Mouse (Mus musculus) telencephalon, adult 2 months (tissue): ENCODE measurements around the gene Syt15.
"Not testable (repeated sequence)": the region's sequence is repeated elsewhere in the genome, so short reads cannot be mapped to it uniquely, and the experiment has no call there.

Source experiments
- DNase-seq: peaks from one replicate; pipeline ENCODE4 v3.0.0-alpha.2; 2011; ENCODE audit warnings: low read depth, low spot score

The Syt15 gene

DNA sequence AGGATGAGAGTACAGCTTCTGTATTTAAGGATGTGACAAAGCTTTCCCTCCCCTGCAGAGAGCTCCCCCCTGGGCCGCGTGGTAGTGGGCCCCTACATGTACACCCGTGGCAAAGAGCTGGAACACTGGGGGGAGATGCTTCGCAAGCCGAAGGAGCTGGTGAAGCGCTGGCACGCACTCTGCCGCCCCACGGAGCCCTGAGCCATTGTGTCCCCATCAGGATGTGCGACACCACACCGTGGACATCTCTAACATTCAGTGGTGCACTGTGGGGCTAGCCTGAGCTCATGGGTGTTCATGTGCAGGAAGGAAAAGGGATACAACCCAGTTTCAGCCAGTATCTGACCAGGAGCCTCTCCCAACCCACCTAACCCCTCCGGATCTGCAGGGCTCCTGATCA lies 8.6 kb downstream of the Syt15 start:
- DNase-seq, result no peak

DNA sequence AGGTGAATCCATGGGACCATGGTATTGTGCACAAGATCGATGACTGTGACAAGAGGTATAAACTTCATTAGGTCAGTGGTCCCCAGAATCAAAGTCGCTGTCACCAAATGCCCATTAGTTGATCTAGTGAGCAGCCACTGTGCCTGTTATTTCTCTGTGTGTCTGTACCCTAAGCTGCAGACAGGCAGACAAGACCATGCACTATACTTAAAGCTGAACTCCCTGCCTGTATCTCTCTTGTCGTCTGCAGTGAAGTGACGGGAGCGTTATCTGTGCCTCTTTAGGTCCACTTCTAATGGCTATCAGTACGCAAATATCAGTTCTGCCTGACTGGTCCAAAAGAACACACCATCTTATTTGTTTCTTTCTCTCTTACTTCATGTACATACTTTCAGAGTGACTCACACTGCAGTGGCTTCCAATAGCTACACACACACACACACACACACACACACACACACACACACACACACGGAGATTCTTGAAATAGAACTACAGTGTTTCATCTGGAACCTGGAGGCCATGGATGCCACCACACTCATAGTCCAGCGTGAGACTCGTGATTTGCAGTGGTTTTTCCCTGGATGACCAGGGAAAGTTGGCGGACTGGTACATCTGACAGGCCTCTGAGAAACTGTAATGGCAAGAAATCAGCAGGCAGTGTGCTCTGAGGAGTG lies 9.6 kb downstream of the Syt15 start:
- no peak for DNase-seq

DNA sequence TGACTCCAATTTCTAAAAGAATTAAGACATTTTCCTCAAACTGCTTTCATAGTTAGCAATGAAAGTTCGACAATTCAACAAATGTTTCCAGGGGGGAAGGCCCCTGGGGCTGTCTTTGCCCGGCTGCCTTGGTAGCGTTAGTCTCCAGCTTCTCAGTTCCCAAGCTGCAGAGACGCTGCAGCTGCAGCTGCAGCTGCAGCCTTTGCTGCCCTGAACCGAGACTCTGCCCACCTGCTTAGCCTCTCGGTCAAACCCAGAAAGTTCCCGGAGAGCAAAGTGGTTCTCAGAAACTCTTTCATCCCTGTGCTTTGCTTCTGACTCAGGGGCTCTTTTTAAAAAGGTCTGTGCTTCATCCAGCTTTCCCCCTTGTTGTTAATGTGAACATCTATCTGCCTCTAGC lies 12.9 kb downstream of the Syt15 start:
- DNase-seq, result no peak

DNA sequence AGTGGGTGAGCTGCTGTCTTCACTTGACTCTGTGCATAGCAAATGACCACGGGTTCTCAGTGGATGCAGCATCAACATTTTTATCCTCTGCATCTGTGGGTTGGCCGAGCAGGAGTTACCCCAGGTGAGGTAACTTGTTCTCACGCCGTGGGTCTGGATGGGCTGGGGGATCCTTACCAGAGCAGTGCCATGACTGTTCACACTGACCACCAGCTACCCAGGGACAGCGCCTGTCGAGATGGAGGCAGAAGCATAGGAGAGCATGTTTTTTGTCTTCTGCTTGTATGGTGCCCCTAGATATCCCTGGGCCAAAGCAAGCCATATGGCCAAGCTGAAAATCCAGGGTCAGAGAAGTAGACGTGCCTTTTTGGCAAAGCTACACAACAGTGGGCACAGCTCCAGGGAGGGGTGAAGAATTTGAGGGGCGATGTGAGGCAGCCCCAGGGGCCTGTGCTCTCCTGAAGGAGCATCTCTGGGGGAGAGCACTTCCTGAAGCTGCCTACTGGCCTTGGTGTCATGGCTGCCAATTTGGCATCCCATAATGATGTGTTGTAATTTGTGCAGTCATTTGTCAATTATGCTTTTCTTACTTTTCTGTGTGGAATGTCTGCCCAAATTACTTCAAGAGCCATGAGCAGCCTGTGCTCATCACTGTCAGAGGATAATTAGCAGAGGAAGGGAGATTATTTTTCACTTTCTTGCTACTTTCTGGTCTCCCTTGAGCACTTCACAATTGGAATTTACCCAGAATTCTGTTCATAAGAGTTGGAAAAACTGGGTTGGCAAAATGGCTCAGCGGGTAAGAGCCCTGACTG lies 13.7 kb downstream of the Syt15 start:
- DNase-seq, result no peak

DNA sequence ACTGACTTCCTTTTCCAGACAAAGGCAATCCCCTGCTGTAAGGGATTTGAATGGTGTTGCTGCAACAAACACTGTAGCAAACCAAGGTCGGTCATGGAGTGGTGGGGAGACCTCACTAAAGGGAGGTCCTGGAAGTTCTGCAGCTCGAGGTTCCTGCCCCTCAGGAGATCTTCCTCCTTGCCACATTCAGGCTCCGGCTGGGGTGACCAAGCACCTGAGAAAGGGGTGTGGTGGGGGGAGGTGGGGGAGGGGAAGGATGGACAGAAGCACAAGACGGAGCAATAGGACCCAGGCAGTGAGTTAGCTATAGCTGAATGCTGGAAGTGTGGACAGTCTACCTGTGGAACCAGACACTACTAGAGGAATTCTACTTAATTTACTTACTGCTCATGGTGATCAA lies 14.5 kb downstream of the Syt15 start:
- no peak for DNase-seq

DNA sequence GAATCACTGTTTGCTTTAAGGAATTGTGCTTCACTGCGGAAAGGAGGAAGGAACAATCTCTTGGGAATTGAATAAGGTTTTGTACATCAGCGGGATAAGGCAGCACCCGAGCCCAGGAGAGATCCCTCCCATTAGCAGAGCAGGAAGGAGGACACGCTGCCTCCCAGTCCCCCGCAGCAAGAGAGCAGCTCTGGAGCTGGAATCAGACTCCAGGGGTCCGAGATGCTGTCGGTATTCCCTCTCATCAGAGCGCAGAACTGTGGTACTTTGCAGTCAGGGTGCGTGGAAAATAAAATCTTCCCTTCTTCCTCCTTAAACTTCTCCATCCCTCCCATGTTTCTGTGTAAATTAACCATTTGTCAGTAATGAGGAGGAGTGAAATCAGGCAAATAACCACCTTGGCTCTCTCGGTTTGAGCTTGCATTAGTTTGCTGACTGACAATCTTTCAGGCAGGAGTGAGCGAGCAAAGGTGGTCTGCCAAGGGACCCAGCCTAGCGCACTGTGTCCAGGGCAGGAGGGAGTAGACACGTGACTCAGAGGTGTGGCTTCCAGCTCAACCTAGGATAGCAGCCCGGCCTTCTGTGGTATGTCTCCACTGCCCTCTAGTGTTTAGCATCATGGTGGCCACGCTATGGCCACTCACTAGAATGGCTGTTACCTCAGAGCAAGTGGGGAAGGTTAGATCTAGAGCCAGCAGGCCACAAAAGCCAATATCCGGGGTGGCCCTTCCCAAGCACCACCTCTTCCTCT lies 15.4 kb downstream of the Syt15 start:
- peak; percentile 6 for DNase-seq

DNA sequence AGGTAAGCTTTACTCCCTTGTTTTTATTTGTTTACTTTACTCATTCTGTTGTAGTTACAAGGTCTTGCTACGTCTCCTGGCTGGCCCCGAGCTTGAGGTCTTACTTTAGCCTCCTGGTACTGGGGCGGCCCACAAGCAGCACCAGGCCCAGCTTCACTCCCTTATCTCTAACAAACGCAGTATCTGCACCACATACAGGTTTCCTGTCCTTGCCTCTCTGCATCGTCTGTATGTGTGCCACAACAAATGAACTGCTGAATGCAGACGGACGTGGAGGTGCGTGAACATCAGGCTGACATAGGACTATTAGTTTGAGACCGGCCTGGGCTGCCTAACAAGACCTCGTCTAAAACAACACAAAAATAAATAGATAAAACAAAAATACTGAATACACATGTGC lies 20.9 kb downstream of the Syt15 start:
- no peak for DNase-seq

DNA sequence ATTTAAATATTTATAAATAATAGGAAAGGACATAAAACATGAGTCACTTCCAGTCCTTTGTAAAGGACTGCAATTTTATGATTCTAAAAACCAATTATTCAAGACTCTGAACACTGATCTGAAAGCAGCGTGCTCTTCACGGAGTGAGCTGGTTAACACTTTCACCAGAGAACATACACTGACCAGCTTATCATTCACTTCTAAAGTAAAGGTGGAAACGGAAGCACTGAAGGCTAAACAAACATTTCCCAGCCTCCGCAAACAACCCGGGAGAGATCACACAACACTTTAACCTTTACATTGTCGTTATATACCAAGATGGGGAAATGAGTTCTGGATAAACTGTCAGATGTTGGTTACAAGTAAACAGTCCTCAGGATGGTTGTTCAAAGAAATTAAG lies 21.3 kb downstream of the Syt15 start:
- no peak for DNase-seq

DNA sequence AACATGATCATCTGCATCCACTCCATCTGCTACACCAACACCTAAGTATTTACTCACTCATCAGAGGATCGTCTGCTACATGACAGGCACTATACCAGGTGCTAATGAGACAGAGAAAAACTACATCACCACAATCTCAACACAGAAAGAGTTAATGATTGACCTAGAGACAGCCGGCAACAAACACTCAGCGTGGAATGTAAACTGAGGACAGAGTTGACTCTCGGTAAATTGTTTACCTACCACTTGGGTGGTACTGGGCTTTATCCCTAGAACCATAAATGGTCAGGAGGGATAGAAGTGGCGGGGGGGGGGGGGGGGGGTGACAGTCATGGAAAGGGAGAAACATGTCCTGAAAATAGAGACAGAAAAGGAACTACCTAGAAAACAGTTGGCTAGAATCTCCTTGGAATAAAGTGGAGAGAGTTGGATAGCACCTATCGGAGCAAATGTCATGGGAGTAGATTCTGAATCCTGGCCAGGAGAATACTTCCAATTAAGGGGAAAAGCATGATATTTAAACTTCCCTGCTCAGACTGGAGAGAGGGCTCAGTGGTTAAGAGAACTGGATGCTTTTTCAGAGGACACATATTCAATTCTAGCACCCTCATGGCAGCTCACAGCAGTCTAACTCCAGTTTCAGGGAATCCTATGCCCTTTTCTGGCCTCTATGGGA lies 33.2 kb downstream of the Syt15 start:
- DNase-seq, result no peak

DNA sequence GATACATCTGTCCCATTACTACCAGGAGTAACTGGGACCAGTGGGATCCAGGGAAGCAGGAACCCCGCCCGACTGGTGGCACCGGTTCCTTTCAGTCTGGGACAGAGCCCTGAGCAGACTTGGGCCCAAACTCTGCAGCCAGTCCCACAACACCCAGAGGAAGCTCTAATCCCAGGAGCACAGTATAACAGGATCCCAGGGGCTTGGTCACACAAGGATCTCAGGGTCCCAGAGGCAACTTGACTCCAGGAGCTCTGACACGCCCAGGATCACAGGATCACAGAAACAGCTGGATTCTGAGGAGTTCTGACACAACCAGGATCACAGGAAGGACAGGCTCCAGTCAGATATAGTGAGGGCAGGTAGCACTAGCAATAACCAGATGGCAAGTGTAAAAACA lies 33.9 kb downstream of the Syt15 start:
- no peak for DNase-seq

DNA sequence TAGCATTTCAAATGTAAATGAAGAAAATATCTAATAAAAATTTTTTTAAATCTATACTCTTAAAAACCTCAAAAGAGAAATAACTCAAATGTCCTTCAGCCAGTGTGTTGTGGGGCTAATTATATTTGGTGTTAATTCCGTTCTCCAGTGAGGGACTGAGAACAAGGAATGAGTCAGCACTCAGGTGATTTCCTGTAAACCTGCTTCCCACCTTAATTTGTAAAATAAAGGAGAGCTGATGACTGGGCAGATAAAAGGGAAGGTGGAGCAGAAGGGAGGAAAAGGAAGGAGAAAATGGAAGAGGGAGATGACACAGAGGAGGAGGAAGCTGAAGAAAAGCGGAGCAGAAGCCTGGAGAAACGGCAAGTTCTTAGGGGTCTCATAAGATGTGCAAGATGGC lies 39.1 kb downstream of the Syt15 start:
- not testable (repeated sequence) for DNase-seq

DNA sequence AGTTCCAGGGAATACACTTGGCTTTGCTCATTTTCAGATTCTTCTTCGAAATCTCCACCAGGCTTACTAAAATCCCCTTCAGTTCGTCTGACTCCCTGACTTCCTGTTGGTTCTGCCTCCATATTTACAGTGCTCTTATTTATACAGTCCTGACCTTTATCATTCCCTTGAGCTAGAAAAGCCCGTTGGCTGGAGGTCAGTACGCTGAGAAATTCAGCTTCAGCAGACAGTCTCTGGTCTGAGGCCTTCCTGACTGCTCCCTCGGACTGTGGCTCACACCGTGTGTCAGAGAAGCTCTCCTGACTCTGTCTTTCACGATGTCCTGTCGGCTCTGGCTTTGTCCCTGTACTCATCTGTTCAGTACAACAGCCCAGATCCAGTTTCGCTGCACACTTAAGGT lies 48.7 kb downstream of the Syt15 start:
- DNase-seq, result no peak

DNA sequence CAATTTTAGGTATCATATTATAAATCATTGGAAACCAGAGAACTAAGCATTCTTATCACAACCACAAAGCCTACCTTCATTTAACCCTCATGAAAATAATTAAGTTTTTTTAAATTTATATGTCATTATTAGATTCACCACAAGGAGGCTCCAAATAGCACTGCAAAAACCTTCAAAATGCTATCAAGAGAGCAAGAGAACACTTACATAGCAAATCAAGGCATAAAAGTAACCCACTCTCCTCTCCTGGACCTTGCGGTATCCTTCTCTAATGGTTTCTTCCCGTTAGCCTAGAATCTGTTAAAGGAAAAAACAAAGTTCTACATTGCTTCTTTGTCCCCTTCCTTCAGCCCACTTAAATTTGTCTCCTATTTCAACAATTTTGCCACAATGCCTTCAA lies 53.9 kb downstream of the Syt15 start:
- peak; percentile 8 for DNase-seq

DNA sequence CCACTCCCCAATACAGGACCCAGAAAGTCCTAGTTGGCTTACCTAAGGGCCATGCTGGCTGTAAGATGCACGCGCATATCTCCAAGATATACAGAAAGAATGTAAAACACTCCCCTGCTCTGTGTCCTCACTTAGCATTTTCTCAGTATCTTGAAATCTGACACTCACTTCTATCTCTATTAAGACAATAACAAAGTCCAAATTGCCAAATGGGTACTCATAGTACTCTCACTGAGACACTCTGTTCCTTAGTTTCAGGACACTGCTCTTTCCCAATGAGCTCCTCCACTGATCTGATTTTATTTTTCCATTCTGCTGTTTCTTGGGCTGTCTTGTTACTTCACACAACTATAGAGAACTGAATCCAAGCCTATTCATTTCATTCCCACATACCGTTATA lies 54.7 kb downstream of the Syt15 start:
- DNase-seq, result no peak

DNA sequence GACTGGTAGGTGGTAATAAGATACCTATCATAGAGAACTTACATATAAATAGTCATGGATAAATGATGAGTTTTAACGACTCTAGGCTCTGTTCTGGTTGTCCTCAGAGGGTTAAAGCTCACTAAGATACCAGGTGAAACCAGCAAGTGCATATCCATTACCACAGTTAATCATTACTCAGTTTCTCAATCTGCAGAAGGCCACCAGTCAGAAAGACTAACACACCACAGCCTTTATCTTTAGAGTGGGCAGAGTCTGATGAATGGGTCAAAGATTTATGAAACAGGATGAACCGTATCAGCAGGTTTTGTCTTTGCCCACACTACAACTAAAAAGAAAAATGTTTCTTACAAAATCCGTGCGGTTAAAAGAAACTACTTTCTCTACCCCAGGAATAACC lies 55.8 kb downstream of the Syt15 start:
- DNase-seq, result no peak

DNA sequence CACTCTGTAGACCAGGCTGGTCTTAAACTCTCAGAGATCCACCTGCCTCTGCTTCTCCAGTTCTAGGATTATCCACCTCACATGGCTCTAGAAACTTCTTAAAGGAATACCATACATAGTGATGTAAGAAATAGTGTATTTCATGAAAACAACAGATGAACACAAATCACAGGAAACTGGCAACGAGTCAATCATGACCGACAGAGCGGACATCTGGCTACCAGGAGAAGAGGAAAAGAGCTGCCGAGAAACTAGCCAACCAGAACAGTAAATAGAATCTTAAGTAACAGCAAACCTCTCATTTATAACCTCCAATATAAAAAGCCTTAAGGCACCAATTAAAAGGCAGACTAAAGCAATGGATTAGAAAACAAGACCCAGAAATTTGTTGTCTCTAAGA lies 60.3 kb downstream of the Syt15 start:
- no peak for DNase-seq
